Mouse (Mus musculus): ENCODE measurements around the gene Ppp1r8. TPM values are rescaled to one million over a fixed set of nuclear protein-coding genes. Genes with fewer than 3 reads are reported as not detected.
A peak's percentile ranks its signal among the peaks of the same experiment; 100 is the strongest.

Ppp1r8 gene
- polyA plus RNA-seq, 1 experiment from 2014 or later = 85.0 TPM

GRCm38 (mm10) chr4:132842281-132842906 lies 575 bp downstream of the Ppp1r8 start:
- no peaks in the 10 kb centered on the region for H3K9me3 ChIP-seq
- H3K27ac ChIP-seq = peak overlapping the region; percentile 95
- peaks cover 26% of the 10 kb centered on the region for H3K4me1 ChIP-seq
- peaks cover 38% of the 10 kb centered on the region for H3K36me3 ChIP-seq (replicated peaks)
- WGBS = under 1% methylated on average over 30 of the region's 30 CpGs
- DNase-seq (ENCODE audit: extremely low spot score, low spot score) = peak; percentile 48
- H3K27me3 ChIP-seq (ENCODE audit: poor library complexity, severe bottlenecking) = no peaks in the 10 kb centered on the region
- peak overlapping the region; percentile 97 for H3K4me3 ChIP-seq

- H3K36me3 ChIP-seq (replicated peaks) = peaks cover 47% of the 10 kb centered on the region
- no peaks in the 10 kb centered on the region for H3K27me3 ChIP-seq (ENCODE audit: poor library complexity, severe bottlenecking)
- peak overlapping the region; percentile 97 for H3K4me3 ChIP-seq
- H3K27ac ChIP-seq = peak overlapping the region; percentile 95
- H3K9me3 ChIP-seq = no peaks in the 10 kb centered on the region
- 87% methylated on average over 3 of the region's 3 CpGs for WGBS
- peaks cover 26% of the 10 kb centered on the region for H3K4me1 ChIP-seq
- DNase-seq (ENCODE audit: extremely low spot score, low spot score) = no peak
These were observed 1.5 kb downstream of the Ppp1r8 start for GRCm38 (mm10) chr4:132841493-132841892.

GRCm38 (mm10) chr4:132823614-132824366 lies 19.2 kb downstream of the Ppp1r8 start:
- 76% methylated on average over 8 of the region's 8 CpGs for WGBS
- H3K27me3 ChIP-seq (ENCODE audit: poor library complexity, severe bottlenecking) = no peaks in the 10 kb centered on the region
- peak; percentile 60 for DNase-seq (ENCODE audit: extremely low spot score, low spot score)
- H3K27ac ChIP-seq = no peak overlapping the region
- no peaks in the 10 kb centered on the region for H3K4me1 ChIP-seq
- H3K9me3 ChIP-seq = peaks cover 23% of the 10 kb centered on the region; the same call in 1 of the 2 replicates
- no peak overlapping the region for H3K4me3 ChIP-seq
- H3K36me3 ChIP-seq (replicated peaks) = peaks cover 50% of the 10 kb centered on the region

GRCm38 (mm10) chr4:132818442-132818841 lies 24.5 kb downstream of the Ppp1r8 start:
- no peak for DNase-seq (ENCODE audit: extremely low spot score, low spot score)
- WGBS = 61% methylated on average over 2 of the region's 2 CpGs

GRCm38 (mm10) chr4:132816855-132817254 lies 26.1 kb downstream of the Ppp1r8 start:
- no peak for DNase-seq (ENCODE audit: extremely low spot score, low spot score)
- peaks cover 19% of the 10 kb centered on the region; the same call in 1 of the 2 replicates for H3K9me3 ChIP-seq
- H3K4me1 ChIP-seq = no peaks in the 10 kb centered on the region
- H3K4me3 ChIP-seq = no peak overlapping the region
- H3K27me3 ChIP-seq (ENCODE audit: poor library complexity, severe bottlenecking) = no peaks in the 10 kb centered on the region
- H3K36me3 ChIP-seq (replicated peaks) = no peaks in the 10 kb centered on the region
- 76% methylated on average over 2 of the region's 2 CpGs for WGBS
- no peak overlapping the region for H3K27ac ChIP-seq

More at GRCm38 (mm10) chr4:132818442-132818841, 24.5 kb downstream of the Ppp1r8 start:
- Histone ChIP-seq H3K4me1 (no peaks in the 10 kb centered on the region), H3K4me3 (no peak overlapping the region), H3K36me3 (replicated peaks) (no peaks in the 10 kb centered on the region), H3K27me3 (ENCODE audit: poor library complexity, severe bottlenecking) (no peaks in the 10 kb centered on the region), H3K9me3 (peaks cover 19% of the 10 kb centered on the region; the same call in 1 of the 2 replicates), H3K27ac (no peak overlapping the region)

GRCm38 (mm10) chr4:132816404-132816803 lies 26.6 kb downstream of the Ppp1r8 start:
- Histone ChIP-seq H3K27ac (no peak overlapping the region), H3K9me3 (peaks cover 22% of the 10 kb centered on the region; the same call in 1 of the 2 replicates), H3K27me3 (ENCODE audit: poor library complexity, severe bottlenecking) (no peaks in the 10 kb centered on the region), H3K4me3 (no peak overlapping the region), H3K4me1 (no peaks in the 10 kb centered on the region), H3K36me3 (replicated peaks) (no peaks in the 10 kb centered on the region)
- 85% methylated on average over 7 of the region's 7 CpGs for WGBS
- no peak for DNase-seq (ENCODE audit: extremely low spot score, low spot score)

- Histone ChIP-seq H3K27me3 (ENCODE audit: poor library complexity, severe bottlenecking) (no peaks in the 10 kb centered on the region), H3K4me3 (no peak overlapping the region), H3K9me3 (peaks cover 9% of the 10 kb centered on the region; the same call in 1 of the 2 replicates), H3K27ac (no peak overlapping the region), H3K36me3 (replicated peaks) (no peaks in the 10 kb centered on the region), H3K4me1 (no peaks in the 10 kb centered on the region)
- DNase-seq (ENCODE audit: extremely low spot score, low spot score) = no peak
- 91% methylated on average over 5 of the region's 5 CpGs for WGBS
These were observed 33.3 kb downstream of the Ppp1r8 start for GRCm38 (mm10) chr4:132809621-132810020.

GRCm38 (mm10) chr4:132807771-132808641 lies 35.0 kb downstream of the Ppp1r8 start:
- Histone ChIP-seq H3K4me3 (no peak overlapping the region), H3K9me3 (peaks cover 9% of the 10 kb centered on the region; the same call in 1 of the 2 replicates), H3K36me3 (replicated peaks) (no peaks in the 10 kb centered on the region), H3K27ac (no peak overlapping the region), H3K4me1 (no peaks in the 10 kb centered on the region), H3K27me3 (ENCODE audit: poor library complexity, severe bottlenecking) (no peaks in the 10 kb centered on the region)
- 75% methylated on average over 5 of the region's 5 CpGs for WGBS
- no peak for DNase-seq (ENCODE audit: extremely low spot score, low spot score)

- DNase-seq (ENCODE audit: extremely low spot score, low spot score) = no peak
- no peaks in the 10 kb centered on the region for H3K4me1 ChIP-seq
- no peaks in the 10 kb centered on the region for H3K27me3 ChIP-seq (ENCODE audit: poor library complexity, severe bottlenecking)
- no peak overlapping the region for H3K27ac ChIP-seq
- no peak overlapping the region for H3K4me3 ChIP-seq
- no peaks in the 10 kb centered on the region for H3K36me3 ChIP-seq (replicated peaks)
- peaks cover 9% of the 10 kb centered on the region; the same call in 1 of the 2 replicates for H3K9me3 ChIP-seq
- 91% methylated on average over 7 of the region's 7 CpGs for WGBS
These were observed 36.3 kb downstream of the Ppp1r8 start for GRCm38 (mm10) chr4:132806620-132807191.

GRCm38 (mm10) chr4:132805599-132806197 lies 37.3 kb downstream of the Ppp1r8 start:
- 89% methylated on average over 12 of the region's 12 CpGs for WGBS
- no peak overlapping the region for H3K27ac ChIP-seq

GRCm38 (mm10) chr4:132805146-132805545 lies 37.8 kb downstream of the Ppp1r8 start:
- Histone ChIP-seq H3K27me3 (ENCODE audit: poor library complexity, severe bottlenecking) (no peaks in the 10 kb centered on the region), H3K27ac (no peak overlapping the region), H3K4me1 (no peaks in the 10 kb centered on the region), H3K36me3 (replicated peaks) (no peaks in the 10 kb centered on the region), H3K4me3 (no peak overlapping the region), H3K9me3 (no peaks in the 10 kb centered on the region)
- 84% methylated on average over 5 of the region's 5 CpGs for WGBS
- DNase-seq (ENCODE audit: extremely low spot score, low spot score) = no peak

More at GRCm38 (mm10) chr4:132805599-132806197, 37.3 kb downstream of the Ppp1r8 start:
- no peaks in the 10 kb centered on the region for H3K4me1 ChIP-seq
- no peak for DNase-seq (ENCODE audit: extremely low spot score, low spot score)
- H3K36me3 ChIP-seq (replicated peaks) = no peaks in the 10 kb centered on the region
- no peaks in the 10 kb centered on the region for H3K27me3 ChIP-seq (ENCODE audit: poor library complexity, severe bottlenecking)
- no peaks in the 10 kb centered on the region for H3K9me3 ChIP-seq
- H3K4me3 ChIP-seq = no peak overlapping the region

- Histone ChIP-seq H3K9me3 (no peaks in the 10 kb centered on the region), H3K27ac (no peak overlapping the region), H3K27me3 (ENCODE audit: poor library complexity, severe bottlenecking) (no peaks in the 10 kb centered on the region), H3K4me1 (no peaks in the 10 kb centered on the region), H3K36me3 (replicated peaks) (no peaks in the 10 kb centered on the region), H3K4me3 (no peak overlapping the region)
- WGBS = 93% methylated on average over 6 of the region's 6 CpGs
- DNase-seq (ENCODE audit: extremely low spot score, low spot score) = no peak
These were observed 38.6 kb downstream of the Ppp1r8 start for GRCm38 (mm10) chr4:132804331-132804730.

All from forebrain, embryonic 10.5 days (tissue).